Mouse (Mus musculus) cerebellum, adult 8-10 months (tissue): ENCODE results near the gene Gm3127.
"Not testable (repeated sequence)": the region's sequence is repeated elsewhere in the genome, so short reads cannot be mapped to it uniquely, and the experiment has no call there.

ENCODE experiments used
- DNase-seq: peaks from one replicate; pipeline ENCODE4 v3.0.0; 2022

Gm3127 gene

GRCm38 (mm10) chr14:4164730-4165129 is at the start of gene Gm3127:
Gene Gm3127 (plus strand): TSS chr14:4165030.
- DNase-seq: not testable (repeated sequence)

GRCm38 (mm10) chr14:4141646-4142045 is 23.2 kb upstream of the Gm3127 start:
- not testable (repeated sequence) for DNase-seq

- not testable (repeated sequence) for DNase-seq
These were observed 17.2 kb downstream of the Gm3127 start for GRCm38 (mm10) chr14:4182030-4182429.

- not testable (repeated sequence) for DNase-seq
These were observed 17.8 kb downstream of the Gm3127 start, which contains the start of gene Gm2974 for GRCm38 (mm10) chr14:4182491-4183210. Gene Gm2974 (plus strand): TSS chr14:4182576.

- not testable (repeated sequence) for DNase-seq
These were observed 18.5 kb downstream of the Gm3127 start for GRCm38 (mm10) chr14:4183375-4183774.
